In the genomic region with DNA sequence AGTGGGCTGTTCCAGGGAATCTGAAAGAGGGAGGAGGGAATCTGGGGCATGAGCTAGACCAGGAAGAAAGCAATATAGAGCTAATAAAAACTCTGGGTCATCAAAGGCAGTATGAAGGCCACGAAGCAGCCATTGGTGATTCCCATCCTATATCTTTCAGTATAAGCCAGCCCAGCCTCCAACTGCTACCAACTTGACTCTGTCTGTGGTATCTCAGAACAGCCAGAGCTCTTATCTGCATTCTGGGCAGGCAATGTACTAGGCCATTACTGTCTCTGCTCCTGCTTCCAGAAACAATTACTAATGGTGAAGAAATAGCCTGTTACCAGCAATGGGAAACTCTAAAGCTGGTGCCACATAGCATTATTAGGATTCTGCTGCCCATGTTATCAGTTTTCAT, we compare ENCODE assay signal across 22 mouse cellular contexts.
"Had no signal": no experiment of that assay in that cellular context is flagged by ENCODE, and none has a peak within 500 bp of the region (broad histone marks: within the 10 kb centered on the region; RNA-seq: fewer than 3 reads in every experiment).

No protein-coding gene starts in this region.

- H3K27ac ChIP-seq: heart, adult 2 months; heart, embryonic 13.5 days; heart, embryonic 15.5 days; hindbrain, embryonic 13.5 days; hindbrain, embryonic 15.5 days; hindbrain, postnatal 0 days; layer of hippocampus, adult 2 months; limb, embryonic 13.5 days; limb, embryonic 15.5 days; liver, embryonic 12.5 days had no signal

- DNase-seq: gastrocnemius, postnatal 14 days; gastrocnemius, postnatal 36 days; heart, adult 11 months; heart, adult 2 months; heart, postnatal 14 days; heart, postnatal 36 days; kidney, adult 18-20 months; kidney, adult 8-10 months; kidney, postnatal 10 days; kidney, postnatal 25 days; kidney, postnatal 4 days; left cerebral cortex, postnatal 4 days had no signal

- ATAC-seq: hindbrain, postnatal 0 days; liver, embryonic 12.5 days had no signal

- H3K36me3 ChIP-seq: heart, embryonic 13.5 days; heart, embryonic 15.5 days; hindbrain, embryonic 13.5 days; hindbrain, embryonic 15.5 days; limb, embryonic 13.5 days; limb, embryonic 15.5 days; liver, embryonic 12.5 days had no signal

- H3K4me3 ChIP-seq: heart, adult 2 months; heart, embryonic 13.5 days; heart, embryonic 15.5 days; hindbrain, embryonic 13.5 days; hindbrain, embryonic 15.5 days; layer of hippocampus, adult 2 months; limb, embryonic 13.5 days; limb, embryonic 15.5 days; liver, embryonic 12.5 days had no signal

- H3K9ac ChIP-seq: heart, embryonic 13.5 days; heart, embryonic 15.5 days; hindbrain, embryonic 13.5 days; hindbrain, embryonic 15.5 days; limb, embryonic 13.5 days; limb, embryonic 15.5 days; liver, embryonic 12.5 days had no signal

- H3K27me3 ChIP-seq: heart, embryonic 13.5 days; heart, embryonic 15.5 days; hindbrain, embryonic 13.5 days; hindbrain, embryonic 15.5 days; limb, embryonic 13.5 days; limb, embryonic 15.5 days; liver, embryonic 12.5 days had no signal

- H3K9me3 ChIP-seq: heart, embryonic 13.5 days; heart, embryonic 15.5 days; hindbrain, embryonic 13.5 days; hindbrain, embryonic 15.5 days; limb, embryonic 13.5 days; limb, embryonic 15.5 days; liver, embryonic 12.5 days had no signal

- H3K4me2 ChIP-seq: heart, embryonic 11.5 days; heart, embryonic 13.5 days; heart, embryonic 15.5 days; hindbrain, embryonic 13.5 days; hindbrain, embryonic 15.5 days; limb, embryonic 13.5 days; limb, embryonic 15.5 days; liver, embryonic 12.5 days had no signal

- H3K4me1 ChIP-seq: heart, embryonic 15.5 days; hindbrain, embryonic 13.5 days; hindbrain, embryonic 15.5 days; limb, embryonic 15.5 days; liver, embryonic 12.5 days had no signal
